In the genomic region with DNA sequence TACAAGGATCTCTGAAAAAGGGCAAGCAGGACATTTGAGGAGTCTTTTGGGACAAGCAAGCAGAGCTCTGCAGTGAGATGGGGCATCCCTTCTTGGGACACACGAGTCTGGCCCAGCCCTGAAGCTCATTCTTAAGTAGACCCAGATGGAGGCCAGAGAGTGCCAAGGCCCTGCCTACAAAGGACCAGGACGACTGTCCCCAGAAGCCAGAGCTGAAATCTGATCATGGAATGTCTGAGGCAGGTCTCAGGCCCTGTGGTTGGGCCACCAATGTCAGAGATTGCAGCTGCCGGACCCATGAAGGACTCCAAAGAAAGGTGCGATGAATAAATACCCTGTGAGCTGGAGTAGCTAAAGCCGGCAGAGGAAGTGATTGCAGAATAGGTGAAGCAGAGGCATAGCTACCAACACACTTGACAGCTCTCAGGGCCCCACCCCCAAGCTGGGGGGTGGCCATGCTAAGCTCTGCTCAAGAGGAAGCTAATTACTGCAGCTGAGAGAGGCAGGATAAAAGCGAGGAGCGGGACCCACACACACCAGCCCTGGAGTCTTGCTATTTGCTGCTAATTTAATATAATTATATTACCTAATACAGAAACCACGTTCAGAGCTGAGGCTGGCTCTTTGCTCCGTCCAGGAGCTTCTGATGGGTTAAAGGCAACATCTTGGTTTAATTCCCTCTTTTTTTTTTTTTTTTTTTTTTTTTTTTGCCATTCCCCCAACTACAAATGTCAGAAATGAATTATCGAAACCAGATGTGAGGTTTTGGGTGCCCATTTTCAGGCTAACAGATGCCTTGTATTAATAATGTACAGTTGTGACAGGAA, we compare ENCODE assay signal across 8 mouse cellular contexts. TPM values are rescaled to one million over a fixed set of nuclear protein-coding genes. Genes with fewer than 3 reads are reported as not detected.
DNase-seq lines count a peak whose midpoint lies in the region; ATAC-seq and TF ChIP-seq lines count a peak whose summit lies in the region.

No protein-coding gene starts in this region.

- H3K36me3 ChIP-seq in heart, postnatal 0 days (replicated peaks; ENCODE audit: control insufficient read depth, insufficient read depth, low read length) = no peaks in the 10 kb centered on the region
- H3K36me3 ChIP-seq in midbrain, embryonic 11.5 days (ENCODE audit: control insufficient read depth, insufficient read depth, low read length) = no peaks in the 10 kb centered on the region

- no peak for DNase-seq in heart, postnatal 0 days (ENCODE audit: low spot score)
- DNase-seq in heart, postnatal 25 days (ENCODE audit: low spot score) = no peak
- DNase-seq in T-cell, adult 2 months (ENCODE audit: low spot score) = peak; percentile 8
- peak; percentile 56 for DNase-seq in gastrocnemius, adult 18-20 months (ENCODE audit: low spot score)
- DNase-seq in midbrain, embryonic 11.5 days (ENCODE audit: low spot score, missing footprints) = peak; percentile 87
- no peak for DNase-seq in layer of hippocampus, adult 18-20 months (ENCODE audit: low spot score in 2 of 2)
- no peak for DNase-seq in ovary, postnatal 10 days (ENCODE audit: low spot score)

- no peak for TF ChIP-seq CTCF in heart, postnatal 0 days (IDR thresholded peaks at IDR 0.05; ENCODE audit: low read depth)

- ATAC-seq in heart, postnatal 0 days (ENCODE audit: insufficient read depth, low read depth) = no peak
- ATAC-seq in midbrain, embryonic 11.5 days (ENCODE audit: low FRiP score) = no peak
- ATAC-seq in inflammation-experienced regulatory T-cells, adult 6 months = no peak

- H3K9ac ChIP-seq in heart, postnatal 0 days (replicated peaks; ENCODE audit: low read depth, low read length) = no peak overlapping the region
- H3K9ac ChIP-seq in midbrain, embryonic 11.5 days (ENCODE audit: low read length) = no peak overlapping the region

- no peaks in the 10 kb centered on the region for H3K27me3 ChIP-seq in heart, postnatal 0 days (ENCODE audit: control insufficient read depth, insufficient read depth, low read length)
- H3K27me3 ChIP-seq in midbrain, embryonic 11.5 days (ENCODE audit: control insufficient read depth, insufficient read depth, low read length) = peaks cover 3% of the 10 kb centered on the region; the same call in 1 of the 2 replicates

- no peaks in the 10 kb centered on the region for H3K9me3 ChIP-seq in heart, postnatal 0 days (replicated peaks; ENCODE audit: control insufficient read depth, low read length)
- H3K9me3 ChIP-seq in midbrain, embryonic 11.5 days (ENCODE audit: control insufficient read depth, low read length) = no peaks in the 10 kb centered on the region

- 51% methylated on average over 10 of the region's 10 CpGs for WGBS in heart, postnatal 0 days
- WGBS in midbrain, embryonic 11.5 days = 35% methylated on average over 10 of the region's 10 CpGs

- no peak overlapping the region for H3K4me3 ChIP-seq in heart, postnatal 0 days (ENCODE audit: low read depth, low read length)
- no peak overlapping the region for H3K4me3 ChIP-seq in midbrain, embryonic 11.5 days (ENCODE audit: low read depth, low read length)

- H3K27ac ChIP-seq in heart, postnatal 0 days (ENCODE audit: low read depth) = peak overlapping the region; percentile 22
- H3K27ac ChIP-seq in midbrain, embryonic 11.5 days (ENCODE audit: low read depth, low read length) = no peak overlapping the region

- no peak for TF ChIP-seq EP300 in heart, postnatal 0 days (IDR thresholded peaks at IDR 0.05; ENCODE audit: low read depth)

- 0 out of 2 replicates have a peak, but pooled peaks cover 3% of the 10 kb centered on the region for H3K4me1 ChIP-seq in heart, postnatal 0 days (ENCODE audit: control insufficient read depth, insufficient read depth)
- peaks cover 8% of the 10 kb centered on the region; the same call in 1 of the 2 replicates for H3K4me1 ChIP-seq in midbrain, embryonic 11.5 days (ENCODE audit: control insufficient read depth, insufficient read depth, low read length)

- no peak overlapping the region for H3K4me2 ChIP-seq in heart, postnatal 0 days (ENCODE audit: low read depth, low read length)
- no peak overlapping the region for H3K4me2 ChIP-seq in midbrain, embryonic 11.5 days

- intact Hi-C loops in heart, postnatal 25 days (cut with DNase I) = no loop called here

RNA-seq across cellular contexts. Expression of gene Hhat, which starts 28.4 kb away (rescaled TPM):
- 6.7 and 13.2 TPM in 2 replicates for total RNA-seq in heart, postnatal 0 days (2014; rRNA removed; ENCODE audit: low replicate concordance)
- 3.7 and 4.0 TPM in 2 replicates for polyA plus RNA-seq in heart, postnatal 0 days (2015; fragmentation: Nextera tagmentation; extraction: Ambion mirVana)
- total RNA-seq in heart, postnatal 25 days (2021) = 1 to 10 TPM; 1.6 to 3.3 TPM
- 1 to 10 TPM; 1.2 to 1.3 TPM for total RNA-seq in gastrocnemius, adult 18-20 months (2021)
- polyA plus RNA-seq in midbrain, embryonic 11.5 days (2014; fragmentation: Nextera tagmentation; extraction: Ambion mirVana) = 7.4 and 11.0 TPM in 2 replicates
- polyA plus RNA-seq in inflammation-experienced regulatory T-cells, adult 6 months (2017; shearing (Covaris generic)) = 1 to 10 TPM in 2 of 3 experiments, under 1 TPM in 1; 0.84 to 2.9 (median 2.8) TPM
- 1 to 10 TPM; 1.7 TPM for total RNA-seq in layer of hippocampus, adult 18-20 months (2021)

RNA-seq across cellular contexts. Expression of gene Sertad4, which starts 56.2 kb away (rescaled TPM):
- total RNA-seq in heart, postnatal 0 days (2014; rRNA removed; ENCODE audit: low replicate concordance) = 2.3 and 4.0 TPM in 2 replicates
- polyA plus RNA-seq in heart, postnatal 0 days (2015; fragmentation: Nextera tagmentation; extraction: Ambion mirVana) = 5.0 and 5.5 TPM in 2 replicates
- total RNA-seq in heart, postnatal 25 days (2021) = 1 to 10 TPM; 3.9 to 5.7 TPM
- 1 to 10 TPM in 1 of 2 experiments, under 1 TPM in 1; 0.66 to 2.6 TPM for total RNA-seq in gastrocnemius, adult 18-20 months (2021)
- 14.3 and 14.9 TPM in 2 replicates for polyA plus RNA-seq in midbrain, embryonic 11.5 days (2014; fragmentation: Nextera tagmentation; extraction: Ambion mirVana)
- not detected for polyA plus RNA-seq in inflammation-experienced regulatory T-cells, adult 6 months (2017; shearing (Covaris generic))
- total RNA-seq in layer of hippocampus, adult 18-20 months (2021) = 10 to 100 TPM; 12.8 to 13.5 TPM

Comparison
In these comparisons a context has a peak if more than half of its experiments do, and no peak if none do; other contexts are left out.
1. DNase-seq: peak in T-cell, adult 2 months (single experiment), gastrocnemius, adult 18-20 months (single experiment) and midbrain, embryonic 11.5 days (single experiment); none in heart, postnatal 0 days (single experiment), heart, postnatal 25 days (single experiment), layer of hippocampus, adult 18-20 months (0 of 2) and ovary, postnatal 10 days (single experiment).